Mouse (Mus musculus): Measurements from ENCODE around the gene AC170998.1. TPM values are rescaled to one million over a fixed set of nuclear protein-coding genes. Genes with fewer than 3 reads are reported as not detected.
A peak's percentile ranks its signal among the peaks of the same experiment; 100 is the strongest.

The AC170998.1 gene
- 3.5 and 5.3 TPM in 2 replicates for polyA plus RNA-seq (2016; fragmentation: Nextera tagmentation; extraction: Ambion mirVana)

DNA sequence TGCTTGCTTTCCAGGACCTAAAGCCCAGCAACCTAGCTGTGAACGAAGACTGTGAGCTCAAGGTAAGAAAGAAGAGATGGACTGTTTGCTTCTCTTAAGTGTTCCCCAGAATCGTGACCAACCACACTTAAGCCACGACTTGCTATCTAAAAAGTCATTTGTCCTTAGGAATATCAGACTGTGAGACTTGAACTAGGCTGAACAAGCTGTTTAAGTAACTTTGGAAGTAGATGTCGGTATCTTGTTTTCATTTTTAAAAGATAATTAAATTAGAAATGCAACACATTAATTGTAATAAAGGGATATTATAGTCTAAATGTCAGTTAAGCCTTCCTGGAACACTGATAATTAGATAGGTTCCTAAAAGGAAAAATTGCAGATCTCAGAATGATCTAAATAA lies at the start of gene AC170998.1:
Gene AC170998.1 (plus strand): TSS at position 301 of the 400 bp plus-strand sequence.
- H3K36me3 ChIP-seq, result peaks cover 67% of the 10 kb centered on the region
- H3K27me3 ChIP-seq, result no peaks in the 10 kb centered on the region
- no peak within 1 kb of the TSS for H3K27ac ChIP-seq
- H3K4me2 ChIP-seq (replicated peaks), result no peak within 1 kb of the TSS
- no peaks in the 10 kb centered on the region for H3K9me3 ChIP-seq
- no peak for ATAC-seq (ENCODE audit: insufficient number of reproducible peaks, insufficient read depth, low FRiP score, low TSS enrichment)
- no peak within 1 kb of the TSS for H3K4me3 ChIP-seq
- H3K9ac ChIP-seq, result no peak within 1 kb of the TSS
- 91% methylated on average over 4 of the region's 4 CpGs for WGBS
- no peaks in the 10 kb centered on the region for H3K4me1 ChIP-seq

DNA sequence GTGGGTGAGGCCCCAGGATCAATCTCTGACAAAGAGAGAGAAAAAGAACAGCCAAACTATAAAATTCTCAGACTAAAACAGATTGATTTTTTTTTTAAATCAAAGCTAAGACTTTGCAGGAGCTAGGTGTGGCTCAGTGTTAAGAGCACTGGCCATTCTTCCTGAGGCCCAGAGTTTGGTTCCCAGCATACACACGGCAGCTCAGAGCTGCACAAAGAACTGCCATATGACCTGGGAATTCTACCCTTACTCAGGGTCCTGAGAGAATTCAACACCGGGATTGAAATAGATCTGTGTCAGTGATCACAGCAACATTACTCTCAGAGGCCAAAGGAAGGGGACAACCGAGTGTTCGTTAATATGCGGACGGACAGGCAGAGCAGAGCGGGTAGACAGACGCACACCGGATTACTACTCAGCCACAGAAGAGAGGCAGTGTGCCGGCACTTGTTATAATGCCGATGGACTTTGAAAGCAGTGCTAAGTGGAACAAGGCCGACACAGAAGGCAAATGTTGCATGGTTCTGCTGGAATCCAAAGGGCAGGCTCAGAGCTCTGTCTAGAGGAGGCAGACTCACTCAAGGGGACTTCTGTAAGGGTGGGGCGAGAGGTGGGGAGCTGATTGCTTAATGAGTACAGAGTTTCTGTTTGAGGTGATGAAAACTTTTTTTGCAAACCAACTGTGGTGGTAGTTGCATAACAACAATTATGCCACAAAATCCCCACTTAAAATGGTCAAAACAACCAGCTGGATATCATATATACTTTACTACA lies 43.4 kb upstream of the AC170998.1 start:
- Histone ChIP-seq H3K9me3 (no peaks in the 10 kb centered on the region), H3K36me3 (no peaks in the 10 kb centered on the region), H3K4me1 (no peaks in the 10 kb centered on the region), H3K9ac (no peak overlapping the region), H3K4me3 (no peak overlapping the region), H3K27me3 (no peaks in the 10 kb centered on the region), H3K4me2 (replicated peaks) (no peak overlapping the region), H3K27ac (no peak overlapping the region)
- no peak for ATAC-seq (ENCODE audit: insufficient number of reproducible peaks, insufficient read depth, low FRiP score, low TSS enrichment)
- 65% methylated on average over 13 of the region's 13 CpGs for WGBS

DNA sequence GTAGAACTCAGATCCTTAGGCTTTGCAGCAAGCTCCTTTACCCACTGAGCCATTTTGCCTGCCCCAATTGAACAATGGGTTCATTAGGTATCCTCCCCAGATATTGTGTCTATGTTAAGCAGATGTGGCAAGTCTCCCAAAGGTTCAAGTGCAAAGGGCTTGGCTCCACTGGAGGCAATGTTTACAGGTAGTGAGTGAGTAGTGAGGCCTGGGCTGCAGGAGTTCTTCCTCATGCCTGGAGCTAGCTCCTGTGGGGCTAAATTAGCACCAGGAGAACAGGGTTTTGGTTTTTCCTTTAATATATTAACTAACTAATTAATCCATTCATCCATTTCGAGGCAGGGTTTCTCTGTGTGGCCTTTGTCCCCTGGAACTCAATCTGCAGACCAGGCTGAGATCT lies 42.3 kb upstream of the AC170998.1 start:
- ATAC-seq (ENCODE audit: insufficient number of reproducible peaks, insufficient read depth, low FRiP score, low TSS enrichment), result no peak
- Histone ChIP-seq H3K4me2 (replicated peaks) (no peak overlapping the region), H3K27ac (no peak overlapping the region), H3K4me1 (no peaks in the 10 kb centered on the region), H3K36me3 (no peaks in the 10 kb centered on the region), H3K27me3 (0 out of 2 replicates have a peak, but pooled peaks cover 4% of the 10 kb centered on the region), H3K4me3 (no peak overlapping the region), H3K9me3 (no peaks in the 10 kb centered on the region), H3K9ac (no peak overlapping the region)
- 40% methylated on average over 1 of the region's 1 CpGs for WGBS

DNA sequence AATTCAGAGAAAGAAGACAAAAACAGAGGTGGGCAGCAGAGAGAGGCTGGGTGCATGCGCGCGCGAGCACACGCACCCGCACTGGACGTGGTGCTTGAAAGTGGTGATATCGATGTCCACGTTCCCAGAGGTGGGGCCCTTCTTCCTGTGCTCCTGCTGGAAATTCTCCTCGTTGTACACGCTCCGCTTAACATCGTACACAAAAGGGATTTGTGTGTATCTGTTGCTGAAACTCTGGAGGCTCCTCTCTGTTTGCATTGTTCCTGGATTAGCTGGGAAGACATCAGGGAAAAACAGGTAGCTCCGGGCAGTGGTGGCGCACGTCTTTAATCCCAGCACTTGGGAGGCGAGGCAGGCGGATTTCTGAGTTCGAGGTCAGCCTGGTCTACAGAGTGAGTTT lies 41.3 kb upstream of the AC170998.1 start:
- WGBS, result 78% methylated on average over 19 of the region's 19 CpGs
- no peak overlapping the region for H3K4me2 ChIP-seq (replicated peaks)
- H3K9ac ChIP-seq, result no peak overlapping the region
- H3K4me1 ChIP-seq, result peaks cover 5% of the 10 kb centered on the region
- H3K27me3 ChIP-seq, result peaks cover 12% of the 10 kb centered on the region; the same call in 1 of the 2 replicates
- ATAC-seq (ENCODE audit: insufficient number of reproducible peaks, insufficient read depth, low FRiP score, low TSS enrichment), result no peak
- H3K27ac ChIP-seq, result no peak overlapping the region
- H3K36me3 ChIP-seq, result no peaks in the 10 kb centered on the region
- no peak overlapping the region for H3K4me3 ChIP-seq
- H3K9me3 ChIP-seq, result no peaks in the 10 kb centered on the region

DNA sequence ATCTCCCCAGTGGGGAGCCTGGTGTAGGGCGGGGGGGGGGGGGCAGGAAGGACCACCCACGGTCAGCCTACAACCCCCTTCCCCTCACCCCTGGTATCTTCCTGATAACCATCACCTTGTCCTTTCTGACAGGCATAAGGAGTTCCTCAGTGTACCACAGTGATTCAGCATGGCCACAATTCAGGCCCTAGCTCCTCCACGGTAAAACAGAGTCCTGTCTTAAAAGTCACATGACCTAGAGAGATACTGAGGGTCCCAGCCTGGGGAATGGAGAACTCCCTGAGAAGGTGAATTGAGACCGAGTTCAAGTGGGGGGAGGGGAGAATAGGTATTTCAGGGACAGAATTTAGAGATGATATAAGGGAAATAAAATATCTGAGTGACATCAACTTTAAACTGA lies 38.5 kb upstream of the AC170998.1 start:
- H3K9ac ChIP-seq, result no peak overlapping the region
- 36% methylated on average over 4 of the region's 4 CpGs for WGBS
- no peak for ATAC-seq (ENCODE audit: insufficient number of reproducible peaks, insufficient read depth, low FRiP score, low TSS enrichment)

DNA sequence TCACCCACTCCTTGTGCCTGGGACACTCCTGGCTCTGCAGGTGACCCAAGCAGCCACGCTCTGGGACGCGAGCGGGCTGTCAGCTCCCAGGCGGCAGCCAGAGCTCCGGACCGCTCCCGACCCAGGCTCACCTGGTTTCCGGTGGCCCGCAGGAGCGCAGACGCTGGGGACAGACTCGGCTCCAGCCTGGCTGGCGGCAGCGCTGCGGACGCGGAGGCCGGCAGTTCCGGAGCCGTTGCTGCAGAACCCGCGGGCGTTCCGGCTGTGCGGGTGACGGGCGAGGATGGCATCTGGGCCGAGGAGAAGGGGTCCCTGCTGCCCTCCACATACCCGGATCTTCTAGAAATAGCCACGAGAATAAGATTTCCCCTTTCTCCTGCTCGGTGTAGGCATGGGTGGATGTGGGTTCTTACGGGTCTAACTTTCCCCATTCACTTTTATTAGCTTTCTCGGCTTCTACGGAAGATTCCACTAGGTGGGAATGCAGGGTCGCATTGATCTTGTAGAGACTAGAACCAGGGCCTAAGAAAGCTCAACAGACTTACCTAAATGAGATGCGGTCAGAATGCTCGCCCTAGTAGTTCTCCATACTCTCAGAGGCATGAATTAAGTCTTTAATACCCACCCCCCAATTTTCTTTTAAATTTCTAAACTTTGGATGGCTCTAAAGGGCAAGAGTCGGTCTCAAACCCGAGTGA lies 36.1 kb upstream of the AC170998.1 start, which contains the start of gene Slc26a8:
Gene Slc26a8 (minus strand): TSS at position 648 of the 698 bp plus-strand sequence.
- ATAC-seq (ENCODE audit: insufficient number of reproducible peaks, insufficient read depth, low FRiP score, low TSS enrichment), result no peak
- H3K36me3 ChIP-seq, result no peaks in the 10 kb centered on the region
- WGBS, result 8% methylated on average over 40 of the region's 40 CpGs
- peak within 1 kb of the TSS; percentile 86 for H3K4me3 ChIP-seq
- H3K4me2 ChIP-seq (replicated peaks), result peak within 1 kb of the TSS; percentile 78
- H3K27me3 ChIP-seq, result peaks cover 13% of the 10 kb centered on the region; the same call in 1 of the 2 replicates
- peak within 1 kb of the TSS; percentile 60 for H3K9ac ChIP-seq
- H3K4me1 ChIP-seq, result peaks cover 26% of the 10 kb centered on the region
- no peaks in the 10 kb centered on the region for H3K9me3 ChIP-seq
- H3K27ac ChIP-seq, result peak within 1 kb of the TSS; percentile 52

More for the DNA sequence above, 38.5 kb upstream of the AC170998.1 start:
- no peak overlapping the region for H3K4me2 ChIP-seq (replicated peaks)
- no peak overlapping the region for H3K27ac ChIP-seq
- no peaks in the 10 kb centered on the region for H3K9me3 ChIP-seq
- no peaks in the 10 kb centered on the region for H3K36me3 ChIP-seq
- H3K27me3 ChIP-seq, result peaks cover 13% of the 10 kb centered on the region; the same call in 1 of the 2 replicates
- H3K4me3 ChIP-seq, result no peak overlapping the region
- peaks cover 12% of the 10 kb centered on the region for H3K4me1 ChIP-seq

DNA sequence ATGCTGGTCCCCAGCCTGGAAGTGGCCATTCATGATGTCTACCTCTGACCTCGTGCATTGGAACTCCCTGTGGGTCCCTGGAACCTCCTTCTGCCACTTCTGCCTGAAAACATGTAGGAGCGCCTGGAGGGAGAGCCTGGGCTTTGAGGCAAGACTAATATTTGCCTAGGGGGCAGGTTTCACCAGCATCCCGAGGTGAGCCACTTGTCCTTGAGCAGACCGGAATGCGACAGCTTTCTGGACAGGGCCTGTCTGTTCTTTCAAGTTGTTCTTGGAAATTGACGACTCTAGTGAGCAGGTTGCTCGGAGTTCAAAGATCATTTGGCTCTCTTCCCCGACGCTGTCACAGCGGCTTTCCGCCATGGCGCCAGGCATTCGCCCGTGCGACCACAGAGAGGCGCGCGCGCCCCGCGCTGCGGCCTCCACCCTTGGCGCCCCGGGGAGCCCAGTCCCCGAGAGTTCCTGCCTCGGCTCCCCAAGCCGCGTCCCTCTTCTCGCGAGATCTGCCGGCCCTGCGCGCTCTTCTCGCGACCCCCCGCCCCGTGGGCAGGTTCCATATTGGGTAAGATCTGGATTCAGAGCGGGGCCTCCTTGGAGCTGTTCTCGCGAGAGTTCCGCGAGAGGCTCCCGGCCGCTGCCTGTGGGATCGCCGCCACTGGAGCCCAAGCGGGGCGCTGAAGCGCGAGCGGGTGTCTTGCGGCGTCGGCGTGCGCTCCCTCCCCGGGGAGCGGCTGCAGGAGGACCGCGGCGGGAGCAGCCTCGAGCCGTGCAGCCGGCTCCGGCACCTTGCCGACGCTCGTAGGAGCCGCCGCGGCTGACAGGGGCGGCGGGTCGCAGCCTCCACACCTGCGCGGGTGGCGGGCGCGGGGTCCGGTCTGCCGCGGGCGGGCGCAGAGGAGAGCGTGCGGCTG lies 34.9 kb upstream of the AC170998.1 start, which contains the start of gene Mapk14:
Gene Mapk14 (plus strand): TSS at position 554 of the 911 bp plus-strand sequence.
- Histone ChIP-seq H3K4me3 (peak within 1 kb of the TSS; percentile 86), H3K27ac (peak within 1 kb of the TSS; percentile 97), H3K9me3 (no peaks in the 10 kb centered on the region), H3K4me1 (peaks cover 29% of the 10 kb centered on the region), H3K27me3 (peaks cover 13% of the 10 kb centered on the region; the same call in 1 of the 2 replicates), H3K36me3 (no peaks in the 10 kb centered on the region), H3K9ac (peak within 1 kb of the TSS; percentile 97), H3K4me2 (replicated peaks) (peak within 1 kb of the TSS; percentile 68)
- ATAC-seq (ENCODE audit: insufficient number of reproducible peaks, insufficient read depth, low FRiP score, low TSS enrichment), result peak; percentile 91
- under 1% methylated on average over 83 of the region's 86 CpGs for WGBS

DNA sequence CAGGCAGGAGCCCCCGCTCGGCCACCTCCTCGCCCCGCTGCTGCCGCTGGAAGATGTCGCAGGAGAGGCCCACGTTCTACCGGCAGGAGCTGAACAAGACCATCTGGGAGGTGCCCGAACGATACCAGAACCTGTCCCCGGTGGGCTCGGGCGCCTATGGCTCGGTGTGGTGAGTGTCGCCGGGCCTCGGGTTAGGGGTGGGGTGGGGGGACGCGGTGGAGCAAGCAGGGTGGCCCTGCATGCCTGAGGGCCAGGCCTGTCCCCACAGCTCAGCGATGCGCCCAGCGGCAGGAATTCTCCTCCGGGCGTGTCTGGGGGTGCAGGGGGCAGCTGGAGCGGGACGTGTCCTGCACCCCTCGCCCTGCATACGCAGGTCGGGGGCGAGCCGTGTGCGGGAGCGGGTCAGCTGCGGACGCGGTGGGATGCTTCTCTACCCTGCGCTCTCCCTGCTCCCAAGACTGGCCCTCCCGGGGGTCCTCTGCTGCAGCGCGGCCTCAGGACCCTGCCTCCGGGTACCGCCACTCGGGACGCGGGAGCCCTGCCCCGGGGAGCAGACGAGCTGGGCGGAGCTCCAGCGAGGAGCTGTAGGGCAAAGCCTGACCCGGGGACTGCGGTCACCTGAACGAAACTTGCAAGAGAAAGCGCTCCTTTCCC lies 34.1 kb upstream of the AC170998.1 start:
- peak; percentile 36 for ATAC-seq (ENCODE audit: insufficient number of reproducible peaks, insufficient read depth, low FRiP score, low TSS enrichment)

DNA sequence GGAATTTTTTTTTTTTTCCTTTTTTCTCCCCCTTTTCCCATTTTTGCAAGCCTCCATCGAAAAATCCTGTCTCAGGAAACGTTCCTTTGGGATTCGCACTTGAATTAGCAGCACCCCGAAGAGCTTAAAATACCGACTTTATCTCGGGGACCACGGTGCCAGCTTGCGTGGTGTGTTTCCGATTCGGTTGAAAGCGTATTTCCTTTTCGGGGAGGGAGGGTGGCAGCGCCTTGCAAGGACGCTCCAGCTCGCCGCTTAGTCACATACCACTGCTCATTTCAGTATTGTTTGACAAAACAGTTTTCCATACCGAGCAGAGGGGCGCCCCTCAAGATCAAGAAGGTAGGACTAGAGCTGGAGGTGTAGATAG lies 33.6 kb upstream of the AC170998.1 start:
- Histone ChIP-seq H3K36me3 (no peaks in the 10 kb centered on the region), H3K4me1 (peaks cover 42% of the 10 kb centered on the region), H3K27ac (peak overlapping the region; percentile 97; the same call in 1 of the 2 replicates), H3K4me3 (peak overlapping the region; percentile 86), H3K27me3 (peaks cover 13% of the 10 kb centered on the region; the same call in 1 of the 2 replicates), H3K9me3 (no peaks in the 10 kb centered on the region), H3K4me2 (replicated peaks) (peak overlapping the region; percentile 68), H3K9ac (peak overlapping the region; percentile 97)
- under 1% methylated on average over 18 of the region's 18 CpGs for WGBS
- ATAC-seq (ENCODE audit: insufficient number of reproducible peaks, insufficient read depth, low FRiP score, low TSS enrichment), result no peak

More for the DNA sequence above, 34.1 kb upstream of the AC170998.1 start:
- H3K4me2 ChIP-seq (replicated peaks), result peak overlapping the region; percentile 68
- peaks cover 37% of the 10 kb centered on the region for H3K4me1 ChIP-seq
- H3K36me3 ChIP-seq, result no peaks in the 10 kb centered on the region
- H3K9ac ChIP-seq, result peak overlapping the region; percentile 97
- peak overlapping the region; percentile 97 for H3K27ac ChIP-seq
- H3K9me3 ChIP-seq, result no peaks in the 10 kb centered on the region
- under 1% methylated on average over 49 of the region's 53 CpGs for WGBS
- H3K4me3 ChIP-seq, result peak overlapping the region; percentile 86
- H3K27me3 ChIP-seq, result peaks cover 13% of the 10 kb centered on the region; the same call in 1 of the 2 replicates

DNA sequence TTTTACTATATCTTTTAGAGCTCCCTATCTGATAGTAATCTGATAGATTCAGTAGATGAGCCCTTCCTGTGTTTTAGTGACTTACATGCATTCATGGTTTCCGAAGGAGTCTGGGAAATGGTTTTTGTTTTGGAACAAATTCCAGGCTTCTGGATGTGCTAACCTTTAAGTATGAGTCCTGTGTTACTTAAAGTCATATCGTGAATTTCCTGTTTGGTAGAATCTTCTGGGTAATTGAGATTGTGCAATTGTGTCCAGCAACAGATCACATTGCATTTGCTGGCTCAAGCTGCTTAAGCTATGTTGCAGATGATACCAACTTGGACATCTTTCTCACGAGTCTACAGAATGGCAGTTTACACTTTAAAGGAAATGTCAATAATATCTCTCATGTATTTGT lies 32.8 kb upstream of the AC170998.1 start:
- H3K27ac ChIP-seq, result 0 out of 2 replicates have a peak overlapping the region, but pooled peaks have one; percentile 36
- H3K4me3 ChIP-seq, result peak overlapping the region; percentile 86
- peak overlapping the region; percentile 97 for H3K9ac ChIP-seq
- WGBS, result 30% methylated on average over 3 of the region's 3 CpGs
- H3K4me1 ChIP-seq, result peaks cover 50% of the 10 kb centered on the region
- H3K36me3 ChIP-seq, result no peaks in the 10 kb centered on the region
- no peaks in the 10 kb centered on the region for H3K9me3 ChIP-seq
- ATAC-seq (ENCODE audit: insufficient number of reproducible peaks, insufficient read depth, low FRiP score, low TSS enrichment), result no peak
- peak overlapping the region; percentile 68 for H3K4me2 ChIP-seq (replicated peaks)
- peaks cover 13% of the 10 kb centered on the region; the same call in 1 of the 2 replicates for H3K27me3 ChIP-seq

All from embryonic facial prominence, embryonic 12.5 days (tissue).